Mouse (Mus musculus): ENCODE results near the gene Apoa1. TPM values are rescaled to one million over a fixed set of nuclear protein-coding genes. Genes with fewer than 3 reads are reported as not detected.

The Apoa1 gene
- under 1 TPM in 1 of 2 experiments, not detected in 1; 0.44 TPM for total RNA-seq (2021)

- DNase-seq (ENCODE audit: extremely low spot score in 1 of 2, low spot score in 1 of 2): no peak
Observed at GRCm38 (mm10) chr9:46228491-46228890, at the start of gene Apoa1. Gene Apoa1, plus strand, starts transcription at chr9:46228580.

- no peak for DNase-seq (ENCODE audit: extremely low spot score in 1 of 2, low spot score in 1 of 2)
Observed at GRCm38 (mm10) chr9:46178595-46178994, 49.8 kb upstream of the Apoa1 start.

- no peak for DNase-seq (ENCODE audit: extremely low spot score in 1 of 2, low spot score in 1 of 2)
Observed at GRCm38 (mm10) chr9:46181297-46181696, 47.1 kb upstream of the Apoa1 start.

GRCm38 (mm10) chr9:46184542-46184941 is 43.8 kb upstream of the Apoa1 start:
- no peak for DNase-seq (ENCODE audit: extremely low spot score in 1 of 2, low spot score in 1 of 2)

- no peak for DNase-seq (ENCODE audit: extremely low spot score in 1 of 2, low spot score in 1 of 2)
Observed at GRCm38 (mm10) chr9:46185191-46185590, 43.2 kb upstream of the Apoa1 start.

- DNase-seq (ENCODE audit: extremely low spot score in 1 of 2, low spot score in 1 of 2): no peak
Observed at GRCm38 (mm10) chr9:46186387-46186786, 42.0 kb upstream of the Apoa1 start.

GRCm38 (mm10) chr9:46188370-46188769 is 40.0 kb upstream of the Apoa1 start:
- no peak for DNase-seq (ENCODE audit: extremely low spot score in 1 of 2, low spot score in 1 of 2)

- DNase-seq (ENCODE audit: extremely low spot score in 1 of 2, low spot score in 1 of 2): no peak
Observed at GRCm38 (mm10) chr9:46188956-46189355, 39.4 kb upstream of the Apoa1 start.

- no peak for DNase-seq (ENCODE audit: extremely low spot score in 1 of 2, low spot score in 1 of 2)
Observed at GRCm38 (mm10) chr9:46189381-46189780, 39.0 kb upstream of the Apoa1 start.

GRCm38 (mm10) chr9:46191234-46191633 is 37.1 kb upstream of the Apoa1 start:
- DNase-seq (ENCODE audit: extremely low spot score in 1 of 2, low spot score in 1 of 2): no peak

- DNase-seq (ENCODE audit: extremely low spot score in 1 of 2, low spot score in 1 of 2): no peak
Observed at GRCm38 (mm10) chr9:46191644-46192043, 36.7 kb upstream of the Apoa1 start.

- no peak for DNase-seq (ENCODE audit: extremely low spot score in 1 of 2, low spot score in 1 of 2)
Observed at GRCm38 (mm10) chr9:46192642-46193041, 35.7 kb upstream of the Apoa1 start.

- no peak for DNase-seq (ENCODE audit: extremely low spot score in 1 of 2, low spot score in 1 of 2)
Observed at GRCm38 (mm10) chr9:46194809-46195208, 33.6 kb upstream of the Apoa1 start.

- no peak for DNase-seq (ENCODE audit: extremely low spot score in 1 of 2, low spot score in 1 of 2)
Observed at GRCm38 (mm10) chr9:46196699-46197169, 31.6 kb upstream of the Apoa1 start.

- no peak for DNase-seq (ENCODE audit: extremely low spot score in 1 of 2, low spot score in 1 of 2)
Observed at GRCm38 (mm10) chr9:46198461-46198860, 29.9 kb upstream of the Apoa1 start.

- no peak for DNase-seq (ENCODE audit: extremely low spot score in 1 of 2, low spot score in 1 of 2)
Observed at GRCm38 (mm10) chr9:46198936-46199335, 29.4 kb upstream of the Apoa1 start.

- DNase-seq (ENCODE audit: extremely low spot score in 1 of 2, low spot score in 1 of 2): no peak
Observed at GRCm38 (mm10) chr9:46199609-46200008, 28.8 kb upstream of the Apoa1 start.

- DNase-seq (ENCODE audit: extremely low spot score in 1 of 2, low spot score in 1 of 2): no peak
Observed at GRCm38 (mm10) chr9:46206834-46207500, 21.4 kb upstream of the Apoa1 start.

- no peak for DNase-seq (ENCODE audit: extremely low spot score in 1 of 2, low spot score in 1 of 2)
Observed at GRCm38 (mm10) chr9:46207501-46207869, 20.9 kb upstream of the Apoa1 start.

- DNase-seq (ENCODE audit: extremely low spot score in 1 of 2, low spot score in 1 of 2): no peak
Observed at GRCm38 (mm10) chr9:46208401-46208974, 19.9 kb upstream of the Apoa1 start.

GRCm38 (mm10) chr9:46210473-46210872 is 17.9 kb upstream of the Apoa1 start:
- no peak for DNase-seq (ENCODE audit: extremely low spot score in 1 of 2, low spot score in 1 of 2)

GRCm38 (mm10) chr9:46214276-46214675 is 14.1 kb upstream of the Apoa1 start:
- no peak for DNase-seq (ENCODE audit: extremely low spot score in 1 of 2, low spot score in 1 of 2)
